Mouse (Mus musculus) intestine, embryonic 15.5 days (tissue): ENCODE data around the gene Faap20. TPM values are rescaled to one million over a fixed set of nuclear protein-coding genes. Genes with fewer than 3 reads are reported as not detected.

Experiments
- ATAC-seq: fragments of 200-750 bp; cut with Nextera tagmentation; 2 replicates; pipeline ENCODE4 v1.8.0; 2017; ENCODE audit warnings: moderate TSS enrichment, moderate library complexity
- H3K27ac ChIP-seq: fragments of 300-500 bp; sonication (generic); 2 replicates; pipeline ENCODE4 v1.5.1; 2015; ENCODE audit warnings: mild to moderate bottlenecking, inconsistent platforms
- H3K27me3 ChIP-seq: fragments of 300-500 bp; sonication (generic); replicated peaks from 2 replicates; pipeline ENCODE4 v1.6.1; 2015; ENCODE audit warnings: inconsistent platforms
- H3K36me3 ChIP-seq: fragments of 300-500 bp; sonication (generic); 2 replicates; pipeline ENCODE4 v1.6.1; 2015; ENCODE audit warnings: inconsistent platforms
- H3K4me1 ChIP-seq: fragments of 300-500 bp; sonication (generic); replicated peaks from 2 replicates; pipeline ENCODE4 v1.6.1; 2015; ENCODE audit warnings: inconsistent platforms
- H3K4me2 ChIP-seq: fragments of 300-500 bp; sonication (generic); replicated peaks from 2 replicates; pipeline ENCODE4 v1.6.1; 2015; ENCODE audit warnings: mild to moderate bottlenecking, inconsistent platforms
- H3K4me3 ChIP-seq: fragments of 300-500 bp; sonication (generic); replicated peaks from 2 replicates; pipeline ENCODE4 v1.5.1; 2015; ENCODE audit warnings: inconsistent platforms
- H3K9ac ChIP-seq: fragments of 300-500 bp; sonication (generic); 2 replicates; pipeline ENCODE4 v1.6.1; 2015; ENCODE audit warnings: inconsistent platforms
- H3K9me3 ChIP-seq: fragments of 300-500 bp; sonication (generic); 2 replicates; pipeline ENCODE4 v1.6.1; 2016; ENCODE audit warnings: inconsistent platforms
- WGBS: fragments of 180-500 bp; shearing (Covaris S2); methylation state at CpG from one replicate; pipeline ENCODE4 v1.1.7; 2015; 5-methylcytosine and 5-hydroxymethylcytosine counted together
- polyA plus RNA-seq: library from polyadenylated mRNA; unstranded; fragments of >200 nt; fragmentation: Nextera tagmentation; extraction: Ambion mirVana; gene quantifications from 2 replicates; pipeline ENCODE4 v1.2.1, GENCODE M21; 2015

Gene Faap20
- polyA plus RNA-seq, 1 experiment from 2014 or later: 64.1 TPM

DNA sequence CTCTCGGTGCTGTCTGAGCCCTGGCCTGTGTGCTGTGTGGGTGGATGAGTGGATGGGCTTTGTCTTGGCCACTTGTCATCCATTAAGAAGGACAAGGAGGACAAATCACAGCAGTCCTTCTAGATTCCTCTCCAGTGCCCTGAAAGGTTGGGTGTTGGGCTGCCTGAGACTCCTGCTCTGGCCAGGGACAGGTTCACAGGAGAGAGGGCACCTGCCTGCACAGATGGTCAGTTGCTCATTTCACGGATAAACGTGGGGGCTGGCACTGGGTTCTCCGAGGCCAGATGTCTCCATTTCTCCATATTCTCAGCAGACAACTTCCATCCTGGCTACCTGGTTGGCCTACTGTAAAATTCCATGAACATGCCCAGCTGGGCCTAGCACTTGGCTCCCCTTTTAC, 49.2 kb downstream of the Faap20 start:
- ATAC-seq: no peak
- Histone ChIP-seq H3K36me3 (no peaks in the 10 kb centered on the region), H3K27me3 (no peaks in the 10 kb centered on the region), H3K4me2 (no peak overlapping the region), H3K27ac (no peak overlapping the region), H3K9ac (no peak overlapping the region), H3K4me1 (0 out of 2 replicates have a peak, but pooled peaks cover 5% of the 10 kb centered on the region), H3K4me3 (no peak overlapping the region), H3K9me3 (no peaks in the 10 kb centered on the region)
- WGBS: 82% methylated on average over 4 of the region's 4 CpGs

DNA sequence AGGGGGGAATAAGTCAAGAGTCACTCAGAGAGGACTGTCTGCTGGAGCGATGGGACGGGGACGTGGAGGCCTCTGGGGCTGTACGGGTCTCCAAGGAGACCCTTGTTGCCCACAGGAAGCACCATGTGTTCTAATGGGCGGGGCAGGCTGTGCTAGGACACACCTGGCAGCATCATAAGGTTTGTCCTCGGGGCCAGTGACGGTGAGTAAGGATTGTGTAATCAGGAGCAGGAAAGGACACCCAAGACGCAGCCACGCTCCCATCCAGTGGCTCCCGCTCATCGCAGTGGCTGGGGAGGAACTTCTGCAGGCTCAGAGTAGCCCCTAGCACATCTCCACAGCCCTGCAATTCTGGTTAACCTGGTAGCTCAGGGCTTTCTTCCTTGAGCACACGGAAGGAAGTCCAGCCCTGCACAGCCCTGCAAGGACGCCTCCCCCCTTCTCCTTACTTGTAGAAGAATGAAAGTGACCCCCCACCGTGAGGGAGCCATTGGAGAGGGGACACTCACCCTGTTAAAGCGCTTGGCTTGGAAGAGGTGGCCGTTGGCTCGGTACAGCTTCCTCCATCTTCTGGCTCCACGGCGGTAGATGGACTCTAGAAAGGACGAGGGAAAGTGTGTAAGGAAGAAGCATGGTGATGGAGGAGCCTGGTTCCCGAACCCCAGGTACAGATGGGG, 51.0 kb downstream of the Faap20 start:
- no peak for ATAC-seq
- no peak overlapping the region for H3K4me2 ChIP-seq
- no peaks in the 10 kb centered on the region for H3K36me3 ChIP-seq
- no peak overlapping the region for H3K9ac ChIP-seq
- no peaks in the 10 kb centered on the region for H3K27me3 ChIP-seq
- H3K27ac ChIP-seq: no peak overlapping the region
- H3K9me3 ChIP-seq: no peaks in the 10 kb centered on the region
- H3K4me1 ChIP-seq: 0 out of 2 replicates have a peak, but pooled peaks cover 5% of the 10 kb centered on the region
- no peak overlapping the region for H3K4me3 ChIP-seq
- 71% methylated on average over 21 of the region's 21 CpGs for WGBS

DNA sequence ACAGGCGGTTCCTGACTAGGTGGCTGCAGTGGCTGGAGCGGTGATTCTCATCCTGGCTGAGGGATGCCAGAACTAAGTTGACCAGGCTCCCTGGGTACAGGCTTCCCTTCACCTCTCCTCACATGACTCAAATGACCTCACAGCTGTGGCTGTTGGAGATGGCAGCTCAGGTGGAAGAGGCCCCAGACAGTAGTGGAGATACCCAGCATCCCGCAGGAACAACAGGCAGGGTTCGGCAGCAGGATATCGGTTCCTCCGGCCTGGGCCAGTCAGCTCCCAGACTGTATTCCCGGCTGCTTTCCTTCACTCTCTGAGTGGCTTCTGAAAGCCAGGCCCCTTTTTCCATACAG, 51.5 kb downstream of the Faap20 start:
- H3K4me2 ChIP-seq: no peak overlapping the region
- 0 out of 2 replicates have a peak, but pooled peaks cover 5% of the 10 kb centered on the region for H3K4me1 ChIP-seq
- no peak overlapping the region for H3K9ac ChIP-seq
- no peak overlapping the region for H3K27ac ChIP-seq
- H3K9me3 ChIP-seq: no peaks in the 10 kb centered on the region
- H3K4me3 ChIP-seq: no peak overlapping the region
- ATAC-seq: no peak
- H3K36me3 ChIP-seq: no peaks in the 10 kb centered on the region
- 91% methylated on average over 7 of the region's 7 CpGs for WGBS
- no peaks in the 10 kb centered on the region for H3K27me3 ChIP-seq

DNA sequence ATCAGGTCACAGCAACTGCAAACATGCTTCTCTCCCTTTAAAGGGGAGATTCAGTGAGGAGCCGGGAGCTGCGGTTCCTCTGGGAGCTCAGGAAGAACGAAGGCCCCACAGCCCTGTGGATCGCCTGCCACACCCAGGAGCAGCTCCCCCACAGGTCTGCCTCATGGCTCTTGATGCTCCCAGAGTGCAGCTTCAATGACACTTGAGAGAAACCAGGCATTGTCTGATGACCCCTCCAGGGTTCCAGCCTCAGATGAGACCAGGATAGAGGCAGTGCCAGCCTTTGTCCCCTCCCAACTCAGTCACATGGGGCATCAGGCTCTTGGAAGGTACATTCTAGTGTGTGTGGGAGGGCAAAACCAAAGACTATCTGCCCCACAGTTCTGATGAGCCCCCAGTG, 52.4 kb downstream of the Faap20 start:
- no peak overlapping the region for H3K4me2 ChIP-seq
- no peaks in the 10 kb centered on the region for H3K9me3 ChIP-seq
- H3K36me3 ChIP-seq: no peaks in the 10 kb centered on the region
- 33% methylated on average over 4 of the region's 4 CpGs for WGBS
- ATAC-seq: peak; percentile 23; the same call in 1 of the 2 replicates
- peaks cover 7% of the 10 kb centered on the region for H3K4me1 ChIP-seq
- no peaks in the 10 kb centered on the region for H3K27me3 ChIP-seq
- H3K9ac ChIP-seq: no peak overlapping the region
- H3K27ac ChIP-seq: no peak overlapping the region
- no peak overlapping the region for H3K4me3 ChIP-seq

DNA sequence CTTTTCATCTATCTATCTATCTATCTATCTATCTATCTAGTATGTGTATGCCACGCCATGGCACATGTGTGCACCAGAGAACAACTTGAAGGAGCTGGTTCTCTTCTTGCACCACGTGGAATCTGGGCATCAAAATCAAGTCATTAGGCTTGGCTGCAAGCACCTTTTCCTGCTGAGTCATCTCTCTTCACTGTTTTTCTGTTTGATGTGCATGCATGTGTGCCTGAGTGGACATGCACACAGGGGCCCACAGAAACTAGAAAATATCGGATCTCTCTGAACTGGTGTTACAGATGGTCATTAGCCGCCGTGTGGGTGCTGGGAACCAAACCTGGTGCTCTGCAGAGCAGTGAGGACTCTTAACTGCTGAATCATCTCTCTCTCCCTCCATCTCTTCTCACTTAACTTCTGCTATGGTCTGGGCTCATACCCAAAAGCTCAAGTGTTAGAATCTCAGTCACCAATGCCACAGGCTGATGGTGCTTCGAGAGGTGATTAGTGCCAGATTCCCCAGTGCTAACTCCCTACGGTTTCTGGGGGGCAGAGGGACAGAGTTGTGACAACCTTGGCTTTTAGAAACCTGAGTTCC, 55.0 kb downstream of the Faap20 start:
- no peak overlapping the region for H3K4me3 ChIP-seq
- no peak overlapping the region for H3K9ac ChIP-seq
- no peaks in the 10 kb centered on the region for H3K27me3 ChIP-seq
- peaks cover 17% of the 10 kb centered on the region for H3K4me1 ChIP-seq
- no peaks in the 10 kb centered on the region for H3K36me3 ChIP-seq
- WGBS: 89% methylated on average over 7 of the region's 7 CpGs
- no peak overlapping the region for H3K27ac ChIP-seq
- H3K4me2 ChIP-seq: no peak overlapping the region
- no peak for ATAC-seq
- H3K9me3 ChIP-seq: no peaks in the 10 kb centered on the region

DNA sequence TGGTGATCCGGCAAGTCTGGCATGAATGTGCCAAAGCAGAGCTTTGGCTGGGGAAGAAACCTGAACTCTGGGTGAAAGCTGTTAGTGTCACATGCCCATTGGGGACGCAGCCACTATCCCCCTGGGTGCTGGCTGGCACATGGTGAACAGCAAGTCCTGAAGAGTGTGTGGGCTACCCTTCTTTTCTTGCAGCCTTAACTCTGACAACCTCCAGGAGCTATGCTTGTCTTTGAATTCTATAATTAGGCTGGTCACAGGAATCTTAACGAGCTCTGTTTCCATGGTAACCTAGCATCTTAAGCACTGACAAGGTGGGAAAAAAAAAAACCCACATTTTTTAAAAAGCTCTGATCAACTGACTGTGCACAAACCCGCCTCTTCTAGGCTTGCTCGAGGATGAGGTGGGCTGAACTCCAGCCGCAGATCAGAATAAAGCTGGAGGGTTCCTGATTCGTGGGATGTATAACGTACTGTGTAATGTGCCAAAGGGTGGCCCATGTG, 56.0 kb downstream of the Faap20 start:
- Histone ChIP-seq H3K4me1 (peaks cover 17% of the 10 kb centered on the region), H3K4me3 (no peak overlapping the region), H3K27ac (no peak overlapping the region), H3K9ac (no peak overlapping the region), H3K4me2 (no peak overlapping the region), H3K9me3 (no peaks in the 10 kb centered on the region), H3K27me3 (no peaks in the 10 kb centered on the region), H3K36me3 (no peaks in the 10 kb centered on the region)
- WGBS: 83% methylated on average over 8 of the region's 8 CpGs
- no peak for ATAC-seq

Other genes starting within 250 kb of the Faap20 start
- gene Plch2, start 193.0 kb upstream of the Faap20 start, polyA plus RNA-seq: 19.9 and 21.2 TPM in 2 replicates
- gene Pex10, start 182.8 kb upstream of the Faap20 start, polyA plus RNA-seq: 23.3 and 26.0 TPM in 2 replicates
- 194 and 205 TPM in 2 replicates for gene Rer1, start 163.4 kb upstream of the Faap20 start, polyA plus RNA-seq
- gene Morn1, start 163.2 kb upstream of the Faap20 start, polyA plus RNA-seq: 3.0 and 3.9 TPM in 2 replicates
- gene Ski, start 27.2 kb upstream of the Faap20 start, polyA plus RNA-seq: 13.3 and 13.8 TPM in 2 replicates
- 24.8 and 27.1 TPM in 2 replicates for gene Prkcz, start 111.6 kb downstream of the Faap20 start, polyA plus RNA-seq
- 0.10 TPM in 1 of 2 replicates, not detected in the other for gene Gabrd, start 148.3 kb downstream of the Faap20 start, polyA plus RNA-seq
- 1.2 and 2.3 TPM in 2 replicates for gene Cfap74, start 159.4 kb downstream of the Faap20 start, polyA plus RNA-seq
- 2.1 and 2.2 TPM in 2 replicates for gene Tmem52, start 219.3 kb downstream of the Faap20 start, polyA plus RNA-seq
- gene Gnb1, start 241.6 kb downstream of the Faap20 start, polyA plus RNA-seq: 460 and 467 TPM in 2 replicates